Mouse (Mus musculus): Measurements from ENCODE around the gene Fancf.
A peak's percentile ranks its signal among the peaks of the same experiment; 100 is the strongest.

Fancf gene

DNA sequence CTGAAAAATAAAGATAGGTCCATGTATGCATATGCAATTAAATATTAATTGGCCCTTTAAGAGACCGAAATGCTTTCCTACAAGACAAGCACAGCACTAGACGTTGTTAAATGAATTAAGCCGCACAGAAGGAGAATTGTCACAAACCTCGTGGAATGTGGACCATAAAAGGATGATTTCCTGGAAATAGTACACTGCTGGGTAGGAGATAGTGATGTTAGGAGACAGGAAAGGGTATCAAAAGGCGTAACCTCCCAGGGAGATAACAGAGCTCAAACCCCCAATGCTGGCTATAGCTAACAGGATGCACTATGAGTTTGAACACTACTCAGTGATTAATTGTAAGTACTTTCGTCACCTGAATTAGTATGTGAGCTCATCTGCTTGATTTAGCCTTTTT, 11.2 kb downstream of the Fancf start:
- no peak for DNase-seq (ENCODE audit: low spot score in 2 of 2)

- DNase-seq (ENCODE audit: low spot score in 2 of 2) = no peak
These were observed 21.6 kb downstream of the Fancf start for GRCm38 (mm10) chr7:51840515-51840914.

DNA sequence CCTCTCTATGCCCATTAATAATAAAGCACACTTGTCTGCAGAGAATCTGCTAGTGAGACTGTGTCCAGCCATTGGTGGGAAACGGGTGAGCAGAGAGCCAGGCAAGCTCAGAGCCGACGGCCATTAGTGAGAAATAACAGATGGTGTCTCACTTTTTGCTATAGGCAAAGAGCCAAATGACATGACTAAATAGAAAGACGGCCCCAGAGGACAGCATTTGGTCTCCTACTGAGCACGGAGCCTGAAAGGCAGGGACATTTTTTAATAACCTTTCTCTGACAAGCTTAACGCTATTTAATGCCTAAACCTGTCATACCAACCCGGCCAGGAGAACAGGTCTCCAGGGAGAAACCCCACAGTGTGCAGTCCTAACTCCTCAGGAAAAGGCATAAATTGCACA, 30.1 kb downstream of the Fancf start:
- DNase-seq (ENCODE audit: low spot score in 2 of 2) = no peak

DNA sequence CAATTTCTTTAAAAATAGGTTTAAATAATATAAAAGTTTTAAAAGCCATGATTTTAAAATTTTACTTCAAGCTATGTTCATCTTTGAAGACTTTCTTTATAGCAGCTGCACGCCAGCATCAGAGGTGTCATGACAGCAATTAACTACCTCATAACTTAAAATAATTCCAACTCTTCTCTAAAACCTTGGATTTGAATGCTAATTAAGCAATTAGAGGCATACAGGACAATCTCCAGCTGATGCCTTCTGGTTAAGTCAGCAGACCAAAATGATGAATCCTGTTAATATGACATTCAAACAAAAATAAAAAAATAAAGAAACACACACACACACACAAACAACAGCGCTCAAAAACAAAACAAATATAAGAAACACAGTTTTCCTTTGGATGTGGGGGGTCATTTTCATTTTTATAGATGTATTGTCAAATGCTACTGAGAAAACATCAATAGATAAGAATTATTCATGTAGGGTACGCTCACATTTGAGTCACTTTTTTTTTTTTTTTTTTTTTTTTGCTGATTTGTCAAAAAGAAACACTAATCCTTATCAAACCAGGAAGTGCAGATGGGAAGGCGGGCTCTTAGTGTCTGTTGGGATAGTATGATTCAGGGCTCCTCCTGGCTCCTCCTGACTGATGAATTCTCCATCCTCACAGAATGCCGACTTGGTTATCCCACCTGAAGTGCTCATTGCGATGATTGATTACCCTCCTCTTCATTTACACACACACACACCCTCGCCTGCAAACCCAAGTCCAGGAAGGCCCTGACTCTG, 38.3 kb downstream of the Fancf start:
- DNase-seq (ENCODE audit: low spot score in 2 of 2) = no peak

DNA sequence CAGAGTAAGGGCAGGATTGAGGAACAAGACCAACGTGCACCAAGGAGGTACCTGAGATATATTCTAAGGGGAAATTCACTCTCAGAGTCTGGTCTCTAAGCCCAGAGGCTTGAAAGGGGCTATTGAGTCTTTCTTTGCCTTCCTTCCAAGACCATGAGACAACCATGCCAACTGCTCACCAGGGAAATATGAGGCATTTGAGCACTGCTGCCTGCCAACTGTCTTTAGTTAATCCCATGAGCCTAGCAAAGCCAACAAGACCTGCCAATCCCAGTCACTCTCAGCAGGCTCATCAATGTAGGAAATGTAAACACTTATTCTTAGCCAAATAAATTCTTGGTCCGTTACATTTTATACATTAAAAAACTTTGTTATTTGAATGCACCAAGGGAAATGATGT, 40.6 kb downstream of the Fancf start:
- no peak for DNase-seq (ENCODE audit: low spot score in 2 of 2)

- DNase-seq (ENCODE audit: low spot score in 2 of 2) = peak in 1 of 2 experiments; percentile 10
These were observed 42.2 kb downstream of the Fancf start for GRCm38 (mm10) chr7:51819891-51820290.

GRCm38 (mm10) chr7:51818251-51818974, 43.7 kb downstream of the Fancf start:
- DNase-seq (ENCODE audit: low spot score in 2 of 2) = no peak

- DNase-seq (ENCODE audit: low spot score in 2 of 2) = no peak
These were observed 45.7 kb downstream of the Fancf start for GRCm38 (mm10) chr7:51816283-51816839.

DNA sequence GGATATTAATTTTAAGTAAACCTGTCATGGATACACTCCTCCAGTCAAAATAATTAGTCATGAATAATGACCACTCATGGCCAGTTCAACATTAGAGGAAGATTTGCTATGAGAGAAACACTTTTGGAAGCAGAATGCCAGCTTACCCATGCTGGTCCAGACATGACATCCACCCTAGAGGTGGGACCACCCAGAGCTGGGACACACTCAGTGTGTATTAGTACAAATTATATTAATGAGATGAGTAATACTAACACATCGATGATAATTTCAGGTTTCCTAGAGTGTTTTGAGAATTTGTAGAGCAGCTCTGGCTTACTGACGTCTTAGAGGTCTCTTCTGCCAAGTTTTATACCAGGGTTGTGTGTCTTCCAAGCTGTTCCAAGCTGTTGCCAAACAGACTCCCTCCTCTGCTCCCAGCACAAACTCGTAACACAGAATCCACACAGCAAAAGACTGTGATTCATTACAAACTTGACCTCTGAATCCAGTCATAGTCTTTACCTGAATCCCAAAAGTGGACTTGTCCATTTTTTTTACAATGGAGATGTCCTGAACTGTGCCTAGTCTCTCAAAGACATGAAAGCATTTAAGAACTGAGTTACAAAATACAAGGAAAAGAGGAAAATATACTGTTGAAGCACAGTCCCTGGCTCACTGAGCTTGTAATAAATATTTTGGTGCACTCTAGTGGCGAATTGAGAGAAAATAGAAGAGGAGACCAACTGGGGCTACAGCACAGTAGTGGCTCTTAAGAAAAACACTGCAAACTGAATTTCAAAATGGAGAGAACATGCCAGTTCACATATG, 46.4 kb downstream of the Fancf start:
- no peak for DNase-seq (ENCODE audit: low spot score in 2 of 2)
